Mouse (Mus musculus): ENCODE measurements around the gene Lhfp.
A peak's percentile ranks its signal among the peaks of the same experiment; 100 is the strongest.

GRCm38 (mm10) chr3:53204348-53204984, 163.1 kb downstream of the Lhfp start:
- no peak for TF ChIP-seq CTCF (IDR thresholded peaks at IDR 0.05; ENCODE audit: control insufficient read depth, insufficient read depth, insufficient read length)
- TF ChIP-seq USF1 (IDR thresholded peaks at IDR 0.05; ENCODE audit: low read depth) = peak; percentile 69

Data from C2C12 (cell line).